25 mouse cellular contexts compared by ENCODE assay signal in genomic region chr6:36137223-36137622, GRCm38 (mm10).
"Had no signal": no experiment of that assay in that cellular context is flagged by ENCODE, and none has a peak within 500 bp of the region (broad histone marks: within the 10 kb centered on the region; RNA-seq: fewer than 3 reads in every experiment).

No protein-coding gene starts in this region.

- ATAC-seq: hindbrain, embryonic 16.5 days; inflammation-experienced regulatory T-cells, adult 6 months; intestine, embryonic 15.5 days; intestine, postnatal 0 days had no signal

- H3K4me3 ChIP-seq: heart, embryonic 10.5 days; heart, embryonic 12.5 days; hindbrain, embryonic 10.5 days; hindbrain, embryonic 12.5 days; intestine, embryonic 15.5 days; kidney, embryonic 15.5 days; layer of hippocampus, adult 2 months; limb, embryonic 13.5 days; limb, embryonic 15.5 days had no signal

- H3K27me3 ChIP-seq: heart, embryonic 12.5 days; hindbrain, embryonic 12.5 days; intestine, embryonic 15.5 days; kidney, embryonic 15.5 days; limb, embryonic 13.5 days; limb, embryonic 15.5 days had no signal

- DNase-seq: gastrocnemius, postnatal 14 days; gastrocnemius, postnatal 36 days; heart, adult 18-20 months; heart, postnatal 10 days; heart, postnatal 4 days; kidney, adult 18-20 months; kidney, adult 9 months; kidney, postnatal 14 days; kidney, postnatal 36 days; layer of hippocampus, postnatal 36 days; left cerebral cortex, postnatal 4 days had no signal

- H3K4me1 ChIP-seq: heart, embryonic 10.5 days; heart, embryonic 12.5 days; hindbrain, embryonic 10.5 days; hindbrain, embryonic 12.5 days; intestine, embryonic 15.5 days; kidney, embryonic 15.5 days; limb, embryonic 13.5 days; limb, embryonic 15.5 days had no signal

- H3K27ac ChIP-seq: heart, embryonic 10.5 days; hindbrain, embryonic 10.5 days; hindbrain, embryonic 12.5 days; hindbrain, embryonic 14.5 days; intestine, embryonic 15.5 days; kidney, embryonic 15.5 days; kidney, postnatal 0 days; layer of hippocampus, adult 2 months; limb, embryonic 13.5 days; limb, embryonic 15.5 days had no signal

- H3K36me3 ChIP-seq: heart, embryonic 10.5 days; heart, embryonic 12.5 days; hindbrain, embryonic 10.5 days; hindbrain, embryonic 12.5 days; intestine, embryonic 15.5 days; kidney, embryonic 15.5 days; limb, embryonic 13.5 days; limb, embryonic 15.5 days had no signal
